Mouse (Mus musculus): ENCODE measurements around the gene Fasn. TPM values are rescaled to one million over a fixed set of nuclear protein-coding genes. Genes with fewer than 3 reads are reported as not detected.

The Fasn gene
- polyA plus RNA-seq, 1 experiment from 2014 or later = 11.3 TPM

DNA sequence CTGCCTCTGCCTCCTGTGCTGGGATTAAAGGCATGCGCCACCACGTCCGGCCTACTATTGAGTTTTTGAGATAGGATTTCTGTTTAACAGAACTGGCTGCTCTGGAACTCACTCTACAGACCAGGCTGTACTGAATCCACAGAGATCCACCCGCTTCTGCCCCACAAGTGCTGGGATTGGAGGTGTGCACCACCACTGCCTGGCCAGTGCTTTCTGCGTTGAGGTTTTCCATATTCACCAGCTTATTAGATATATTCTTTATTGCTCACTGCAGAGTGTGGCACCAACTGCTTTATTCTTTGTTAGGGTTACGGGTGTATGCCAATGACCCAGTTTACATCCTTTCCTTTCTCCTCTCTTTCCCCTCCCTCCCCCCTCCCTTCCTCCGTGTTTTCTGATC, 20.1 kb downstream of the Fasn start:
- no peak for TF ChIP-seq CTCF (IDR thresholded peaks at IDR 0.05; ENCODE audit: low read depth)
- H3K9ac ChIP-seq (ENCODE audit: low read depth, low read length) = no peak overlapping the region
- H3K9me3 ChIP-seq (ENCODE audit: control insufficient read depth) = no peaks in the 10 kb centered on the region
- ATAC-seq = no peak
- 0 out of 2 replicates have a peak, but pooled peaks cover 3% of the 10 kb centered on the region for H3K4me1 ChIP-seq (replicated peaks; ENCODE audit: control insufficient read depth, insufficient read depth, low read length)
- peaks cover 32% of the 10 kb centered on the region for H3K36me3 ChIP-seq (ENCODE audit: control insufficient read depth, insufficient read depth)
- H3K27me3 ChIP-seq (replicated peaks; ENCODE audit: control insufficient read depth, insufficient read depth, low read length) = no peaks in the 10 kb centered on the region
- H3K4me2 ChIP-seq (replicated peaks; ENCODE audit: low read depth) = no peak overlapping the region
- no peak overlapping the region for H3K4me3 ChIP-seq (ENCODE audit: low read depth, low read length)
- no peak overlapping the region for H3K27ac ChIP-seq (ENCODE audit: low read depth, low read length)
- WGBS = 82% methylated on average over 7 of the region's 7 CpGs

DNA sequence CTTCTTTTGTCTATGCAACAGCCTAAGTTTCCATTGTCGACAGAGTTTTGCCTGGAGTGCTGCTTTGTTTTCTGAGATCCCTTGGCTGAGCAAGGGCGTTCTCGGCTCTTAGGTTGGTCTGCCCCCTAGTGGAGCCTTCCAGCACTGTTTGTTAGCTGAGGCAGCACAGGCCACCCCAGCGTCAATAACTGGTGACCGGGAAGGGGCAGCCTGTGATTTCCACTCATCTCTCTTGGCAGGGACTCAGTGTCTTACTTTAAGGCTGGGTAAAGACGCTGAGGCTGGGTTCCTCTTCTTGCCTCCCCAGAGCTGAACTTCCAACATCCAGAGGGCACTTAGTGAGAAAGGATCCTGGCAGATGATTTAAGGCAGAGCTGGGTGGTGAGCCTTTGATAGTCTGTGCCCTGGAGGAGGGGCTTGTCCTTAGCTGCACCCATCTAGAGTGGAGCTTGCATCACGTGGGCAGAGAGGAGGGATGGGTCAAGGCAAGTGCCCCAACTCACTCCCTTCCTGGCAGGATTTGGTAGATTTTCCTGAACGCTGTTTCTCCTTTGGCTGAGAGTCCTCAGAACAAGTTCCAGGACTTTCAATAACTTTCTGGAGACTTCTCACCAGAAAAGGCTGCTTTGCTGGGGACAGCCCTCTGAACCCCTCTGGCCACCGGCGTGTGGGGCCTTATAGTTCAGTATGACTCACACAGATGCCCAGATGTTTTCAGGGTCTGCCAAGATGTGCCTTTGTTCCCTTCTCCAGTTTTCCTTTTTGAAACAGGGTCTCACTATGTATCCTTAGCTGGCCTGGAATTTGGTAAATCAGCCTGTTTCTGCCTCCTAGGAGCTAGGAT, 24.1 kb downstream of the Fasn start:
- Histone ChIP-seq H3K4me3 (ENCODE audit: low read depth, low read length) (no peak overlapping the region), H3K27ac (ENCODE audit: low read depth, low read length) (no peak overlapping the region), H3K9me3 (ENCODE audit: control insufficient read depth) (no peaks in the 10 kb centered on the region), H3K9ac (ENCODE audit: low read depth, low read length) (no peak overlapping the region), H3K4me2 (replicated peaks; ENCODE audit: low read depth) (0 out of 2 replicates have a peak overlapping the region, but pooled peaks have one; percentile 18), H3K27me3 (replicated peaks; ENCODE audit: control insufficient read depth, insufficient read depth, low read length) (no peaks in the 10 kb centered on the region), H3K4me1 (replicated peaks; ENCODE audit: control insufficient read depth, insufficient read depth, low read length) (peaks cover 6% of the 10 kb centered on the region; the same call in 1 of the 2 replicates), H3K36me3 (ENCODE audit: control insufficient read depth, insufficient read depth) (no peaks in the 10 kb centered on the region)
- peak; percentile 48 for ATAC-seq
- TF ChIP-seq CTCF (IDR thresholded peaks at IDR 0.05; ENCODE audit: low read depth) = peak; percentile 95
- 11% methylated on average over 10 of the region's 10 CpGs for WGBS

GRCm38 (mm10) chr11:120799316-120799890, 24.9 kb downstream of the Fasn start:
- WGBS = 59% methylated on average over 6 of the region's 6 CpGs
- Histone ChIP-seq H3K9me3 (ENCODE audit: control insufficient read depth) (no peaks in the 10 kb centered on the region), H3K27ac (ENCODE audit: low read depth, low read length) (no peak overlapping the region), H3K9ac (ENCODE audit: low read depth, low read length) (no peak overlapping the region), H3K36me3 (ENCODE audit: control insufficient read depth, insufficient read depth) (no peaks in the 10 kb centered on the region; the same call in 1 of the 2 replicates), H3K4me2 (replicated peaks; ENCODE audit: low read depth) (0 out of 2 replicates have a peak overlapping the region, but pooled peaks have one; percentile 18), H3K27me3 (replicated peaks; ENCODE audit: control insufficient read depth, insufficient read depth, low read length) (no peaks in the 10 kb centered on the region), H3K4me1 (replicated peaks; ENCODE audit: control insufficient read depth, insufficient read depth, low read length) (peaks cover 5% of the 10 kb centered on the region; the same call in 1 of the 2 replicates), H3K4me3 (ENCODE audit: low read depth, low read length) (no peak overlapping the region)
- no peak for TF ChIP-seq CTCF (IDR thresholded peaks at IDR 0.05; ENCODE audit: low read depth)
- ATAC-seq = no peak

GRCm38 (mm10) chr11:120798244-120798643, 26.1 kb downstream of the Fasn start:
- Histone ChIP-seq H3K4me3 (ENCODE audit: low read depth, low read length) (no peak overlapping the region), H3K4me2 (replicated peaks; ENCODE audit: low read depth) (no peak overlapping the region), H3K27ac (ENCODE audit: low read depth, low read length) (no peak overlapping the region), H3K9ac (ENCODE audit: low read depth, low read length) (no peak overlapping the region), H3K4me1 (replicated peaks; ENCODE audit: control insufficient read depth, insufficient read depth, low read length) (peaks cover 5% of the 10 kb centered on the region; the same call in 1 of the 2 replicates), H3K9me3 (ENCODE audit: control insufficient read depth) (no peaks in the 10 kb centered on the region), H3K27me3 (replicated peaks; ENCODE audit: control insufficient read depth, insufficient read depth, low read length) (no peaks in the 10 kb centered on the region), H3K36me3 (ENCODE audit: control insufficient read depth, insufficient read depth) (peaks cover 3% of the 10 kb centered on the region; the same call in 1 of the 2 replicates)
- ATAC-seq = no peak
- 43% methylated on average over 3 of the region's 3 CpGs for WGBS
- no peak for TF ChIP-seq CTCF (IDR thresholded peaks at IDR 0.05; ENCODE audit: low read depth)

GRCm38 (mm10) chr11:120796614-120796946, 27.8 kb downstream of the Fasn start:
- H3K4me2 ChIP-seq (replicated peaks; ENCODE audit: low read depth) = peak overlapping the region; percentile 80
- TF ChIP-seq CTCF (IDR thresholded peaks at IDR 0.05; ENCODE audit: low read depth) = no peak
- peaks cover 5% of the 10 kb centered on the region; the same call in 1 of the 2 replicates for H3K4me1 ChIP-seq (replicated peaks; ENCODE audit: control insufficient read depth, insufficient read depth, low read length)
- H3K36me3 ChIP-seq (ENCODE audit: control insufficient read depth, insufficient read depth) = peaks cover 20% of the 10 kb centered on the region
- H3K9ac ChIP-seq (ENCODE audit: low read depth, low read length) = 0 out of 2 replicates have a peak overlapping the region, but pooled peaks have one; percentile 1
- ATAC-seq = no peak
- H3K4me3 ChIP-seq (ENCODE audit: low read depth, low read length) = peak overlapping the region; percentile 97
- H3K27me3 ChIP-seq (replicated peaks; ENCODE audit: control insufficient read depth, insufficient read depth, low read length) = no peaks in the 10 kb centered on the region
- no peaks in the 10 kb centered on the region for H3K9me3 ChIP-seq (ENCODE audit: control insufficient read depth)
- 29% methylated on average over 8 of the region's 8 CpGs for WGBS
- peak overlapping the region; percentile 3; the same call in 1 of the 2 replicates for H3K27ac ChIP-seq (ENCODE audit: low read depth, low read length)
